Mouse (Mus musculus) forebrain, embryonic 16.5 days (tissue): ENCODE measurements at regions not wholly inside any gene's neighbourhood (a gene's known extent, or its start where the extent isn't known, plus 50 kb on each side); places are given as distances from the start of the nearest gene placed in this dataset.

Source experiments
- ATAC-seq: fragments of 200-750 bp; cut with Nextera tagmentation; 2 replicates; pipeline ENCODE4 v1.8.0; 2017; ENCODE audit warnings: mild to moderate bottlenecking, moderate library complexity
- H3K27ac ChIP-seq: fragments of 300-500 bp; sonication (generic); 2 replicates; pipeline ENCODE4 v1.5.1; 2014; ENCODE audit warnings: low read length, control low read depth
- H3K27me3 ChIP-seq: fragments of 300-500 bp; sonication (generic); replicated peaks from 2 replicates; pipeline ENCODE4 v1.6.1; 2014; ENCODE audit warnings: low read length; ENCODE audit not compliant: control insufficient read depth, insufficient read depth
- H3K36me3 ChIP-seq: fragments of 300-500 bp; sonication (generic); 2 replicates; pipeline ENCODE4 v1.6.1; 2014; ENCODE audit not compliant: control insufficient read depth, insufficient read depth
- H3K4me1 ChIP-seq: fragments of 300-500 bp; sonication (generic); replicated peaks from 2 replicates; pipeline ENCODE4 v1.6.1; 2014; ENCODE audit warnings: low read length; ENCODE audit not compliant: control insufficient read depth, insufficient read depth
- H3K4me2 ChIP-seq: fragments of 300-500 bp; sonication (generic); 2 replicates; pipeline ENCODE4 v1.6.1; 2014; ENCODE audit warnings: mild to moderate bottlenecking, low read length, control low read depth
- H3K4me3 ChIP-seq: fragments of 300-500 bp; sonication (generic); replicated peaks from 2 replicates; pipeline ENCODE4 v1.5.1; 2014; ENCODE audit warnings: mild to moderate bottlenecking, low read length, control low read depth
- H3K9ac ChIP-seq: fragments of 300-500 bp; sonication (generic); replicated peaks from 2 replicates; pipeline ENCODE4 v1.6.1; 2014; ENCODE audit warnings: low read depth, low read length, control low read depth
- H3K9me3 ChIP-seq: fragments of 300-500 bp; sonication (generic); 2 replicates; pipeline ENCODE4 v1.6.1; 2016; ENCODE audit warnings: low read length; ENCODE audit not compliant: control insufficient read depth
- WGBS: fragments of 180-500 bp; shearing (Covaris S2); extraction: QIAGEN DNeasy Blood & Tissue Kit; methylation state at CpG from one replicate; pipeline ENCODE4 v1.1.7; 2014; 5-methylcytosine and 5-hydroxymethylcytosine counted together

DNA sequence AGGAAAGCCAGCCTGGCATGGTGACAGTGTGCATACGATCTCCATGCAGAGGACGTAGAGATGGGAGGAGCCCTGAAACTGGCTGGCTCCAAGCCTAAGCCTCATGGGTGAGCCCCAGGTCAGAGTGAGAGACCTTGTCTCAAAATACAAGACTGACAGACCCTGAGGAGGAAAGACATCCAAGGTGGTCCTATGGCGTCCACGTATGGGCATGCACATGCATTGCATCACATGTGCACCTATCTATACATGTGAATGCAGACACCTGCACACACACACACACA lies 237.9 kb downstream of the Cxcl12 start:
- ATAC-seq: no peak
- Histone ChIP-seq H3K4me2 (no peak overlapping the region), H3K27me3 (no peaks in the 10 kb centered on the region), H3K36me3 (no peaks in the 10 kb centered on the region), H3K9me3 (no peaks in the 10 kb centered on the region), H3K4me1 (peaks cover 10% of the 10 kb centered on the region), H3K9ac (no peak overlapping the region), H3K27ac (no peak overlapping the region), H3K4me3 (no peak overlapping the region)
- 87% methylated on average over 4 of the region's 4 CpGs for WGBS

DNA sequence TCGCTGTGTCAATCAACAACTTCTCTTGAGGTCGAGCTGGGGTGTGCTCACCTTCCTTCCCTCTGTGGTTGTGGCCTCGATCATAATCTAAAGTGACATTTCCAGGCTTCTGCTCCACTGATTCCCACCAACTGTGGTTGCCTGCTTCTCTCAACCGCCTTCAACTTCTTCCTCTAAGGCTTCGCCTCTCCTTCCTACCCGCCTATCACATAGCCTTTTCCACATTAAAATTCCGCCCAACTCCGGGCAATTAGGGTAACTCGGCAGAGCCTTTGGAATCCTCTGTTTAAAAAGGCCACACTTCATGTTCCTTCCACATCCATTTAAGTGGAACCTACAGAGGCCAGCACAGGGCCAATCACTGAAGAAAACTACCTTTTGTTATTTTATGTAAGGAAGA lies 238.4 kb downstream of the Cxcl12 start:
- WGBS: 48% methylated on average over 9 of the region's 9 CpGs
- H3K36me3 ChIP-seq: no peaks in the 10 kb centered on the region
- H3K27ac ChIP-seq: no peak overlapping the region
- peaks cover 10% of the 10 kb centered on the region for H3K4me1 ChIP-seq
- H3K4me3 ChIP-seq: no peak overlapping the region
- no peak overlapping the region for H3K4me2 ChIP-seq
- H3K9me3 ChIP-seq: no peaks in the 10 kb centered on the region
- ATAC-seq: no peak
- H3K27me3 ChIP-seq: no peaks in the 10 kb centered on the region
- H3K9ac ChIP-seq: no peak overlapping the region

DNA sequence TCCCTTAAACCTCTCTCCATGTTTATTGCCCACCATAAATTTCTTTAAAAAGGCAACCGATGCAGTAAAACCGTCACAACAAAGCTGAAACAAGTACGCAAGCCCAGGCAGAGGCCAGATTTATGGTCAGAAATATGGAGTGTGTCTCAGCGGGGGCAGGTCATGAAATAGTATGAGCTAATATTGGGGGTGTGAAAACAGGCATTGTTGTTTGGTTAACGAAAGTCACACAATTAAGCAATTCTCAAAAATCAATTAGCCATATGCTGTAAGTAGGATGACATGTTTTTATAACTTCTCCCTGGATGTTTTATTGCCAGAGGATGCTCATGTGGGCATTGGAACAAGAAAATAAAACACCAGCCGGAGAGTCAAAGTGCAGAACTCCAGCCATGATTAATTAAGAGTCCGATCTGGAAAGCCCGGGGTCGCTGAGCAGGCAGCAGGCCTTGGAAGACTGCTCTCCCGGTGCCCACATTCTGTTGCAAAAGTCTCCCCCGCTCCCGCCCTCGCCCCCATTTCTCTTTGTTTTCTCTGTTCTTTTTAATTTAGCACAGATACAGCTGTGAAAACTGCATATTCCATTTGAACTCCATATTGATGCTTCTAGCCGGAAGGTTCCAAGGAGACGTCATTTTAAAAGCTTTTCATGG lies 239.0 kb downstream of the Cxcl12 start:
- Histone ChIP-seq H3K4me1 (peaks cover 10% of the 10 kb centered on the region), H3K4me3 (no peak overlapping the region), H3K27me3 (no peaks in the 10 kb centered on the region), H3K36me3 (no peaks in the 10 kb centered on the region), H3K9me3 (no peaks in the 10 kb centered on the region), H3K4me2 (no peak overlapping the region), H3K9ac (no peak overlapping the region), H3K27ac (no peak overlapping the region)
- WGBS: 53% methylated on average over 15 of the region's 15 CpGs
- no peak for ATAC-seq

DNA sequence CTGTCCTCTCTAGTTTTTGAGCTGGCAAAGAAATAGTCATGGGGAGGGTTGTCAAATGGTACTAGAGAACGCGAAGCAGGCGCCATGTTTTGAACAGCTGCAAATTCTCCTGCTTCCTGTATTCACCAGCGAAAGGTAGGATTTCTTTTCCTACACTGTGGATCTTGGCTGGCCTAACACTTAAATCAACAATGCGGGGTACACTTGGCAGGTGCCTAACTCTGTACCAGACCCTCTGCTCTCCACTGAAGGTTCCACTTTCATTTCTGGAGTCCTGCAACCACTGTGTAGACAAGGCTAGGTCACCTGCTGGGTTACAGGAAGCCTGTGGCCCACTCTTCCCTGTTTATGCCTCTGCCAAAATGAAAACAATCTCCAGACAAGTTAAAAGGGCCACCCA lies 239.6 kb downstream of the Cxcl12 start:
- peaks cover 10% of the 10 kb centered on the region for H3K4me1 ChIP-seq
- no peak overlapping the region for H3K9ac ChIP-seq
- no peak for ATAC-seq
- no peaks in the 10 kb centered on the region for H3K36me3 ChIP-seq
- no peak overlapping the region for H3K4me3 ChIP-seq
- H3K27ac ChIP-seq: no peak overlapping the region
- no peaks in the 10 kb centered on the region for H3K27me3 ChIP-seq
- no peaks in the 10 kb centered on the region for H3K9me3 ChIP-seq
- WGBS: 85% methylated on average over 5 of the region's 5 CpGs
- H3K4me2 ChIP-seq: no peak overlapping the region

DNA sequence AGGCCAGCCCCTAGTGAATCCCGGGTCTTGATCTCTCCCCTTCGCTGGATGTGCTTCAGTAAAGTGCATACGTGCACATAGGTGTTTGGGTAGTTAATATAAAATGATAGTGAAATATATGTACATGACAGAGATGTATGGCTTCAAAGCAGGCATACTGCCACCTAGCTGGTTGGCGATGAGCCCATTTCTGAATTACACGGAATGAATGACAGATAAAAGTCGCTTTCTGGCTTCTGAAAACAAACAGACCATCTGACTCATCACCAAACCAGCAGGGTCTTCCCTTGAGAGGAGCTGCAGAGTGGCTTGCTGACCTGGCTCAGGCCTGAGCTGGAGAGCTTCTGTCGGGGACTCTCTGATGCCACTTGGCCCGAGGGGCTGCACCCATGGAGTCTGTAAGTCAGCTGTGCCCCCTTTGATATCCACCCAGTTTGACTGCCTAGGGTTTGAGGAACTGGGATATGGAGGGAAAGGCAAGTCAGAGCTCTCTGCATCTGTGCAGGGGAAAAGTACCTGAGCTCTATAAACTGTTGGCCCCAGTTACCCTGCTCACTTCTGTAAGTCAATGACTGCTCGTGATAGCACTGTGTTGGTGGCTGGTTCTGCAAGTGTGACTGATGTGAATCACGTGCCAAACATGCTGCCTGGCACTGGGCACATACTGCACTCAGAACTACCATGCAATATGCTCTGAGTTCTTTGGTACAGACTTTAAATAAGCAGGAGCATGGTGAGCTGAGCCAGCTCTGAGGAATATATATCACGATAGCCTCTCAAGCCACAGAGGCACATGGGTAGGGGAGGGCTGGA lies 240.8 kb downstream of the Cxcl12 start:
- H3K27ac ChIP-seq: no peak overlapping the region
- H3K36me3 ChIP-seq: no peaks in the 10 kb centered on the region
- no peak overlapping the region for H3K9ac ChIP-seq
- peaks cover 10% of the 10 kb centered on the region for H3K4me1 ChIP-seq
- no peak overlapping the region for H3K4me2 ChIP-seq
- ATAC-seq: peak; percentile 45; the same call in 1 of the 2 replicates
- no peak overlapping the region for H3K4me3 ChIP-seq
- WGBS: 70% methylated on average over 11 of the region's 11 CpGs
- H3K27me3 ChIP-seq: no peaks in the 10 kb centered on the region
- no peaks in the 10 kb centered on the region for H3K9me3 ChIP-seq

DNA sequence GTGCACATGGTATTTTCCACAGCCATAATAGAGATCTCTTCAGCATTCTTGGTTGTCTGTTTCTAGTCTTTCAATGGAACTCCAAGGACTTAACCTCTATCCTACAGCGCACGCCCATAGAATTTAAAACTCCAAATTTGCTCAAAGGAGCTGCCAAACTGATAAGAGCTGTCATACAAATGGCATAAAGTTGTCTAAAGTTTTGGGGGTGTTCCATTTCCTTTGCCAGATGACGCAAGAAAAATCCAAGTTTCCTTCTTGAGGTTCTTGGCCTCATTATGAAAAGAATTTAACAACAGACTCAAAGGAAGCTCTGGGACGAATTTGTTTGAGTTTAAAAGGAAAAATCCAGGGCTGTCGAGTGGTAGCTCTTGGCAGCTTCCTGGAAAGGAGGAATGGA lies 246.6 kb downstream of the Cxcl12 start:
- H3K4me1 ChIP-seq: no peaks in the 10 kb centered on the region
- H3K27ac ChIP-seq: no peak overlapping the region
- no peak for ATAC-seq
- H3K36me3 ChIP-seq: no peaks in the 10 kb centered on the region
- H3K9me3 ChIP-seq: no peaks in the 10 kb centered on the region
- no peak overlapping the region for H3K4me3 ChIP-seq
- H3K9ac ChIP-seq: no peak overlapping the region
- H3K27me3 ChIP-seq: no peaks in the 10 kb centered on the region
- 69% methylated on average over 5 of the region's 5 CpGs for WGBS
- no peak overlapping the region for H3K4me2 ChIP-seq

DNA sequence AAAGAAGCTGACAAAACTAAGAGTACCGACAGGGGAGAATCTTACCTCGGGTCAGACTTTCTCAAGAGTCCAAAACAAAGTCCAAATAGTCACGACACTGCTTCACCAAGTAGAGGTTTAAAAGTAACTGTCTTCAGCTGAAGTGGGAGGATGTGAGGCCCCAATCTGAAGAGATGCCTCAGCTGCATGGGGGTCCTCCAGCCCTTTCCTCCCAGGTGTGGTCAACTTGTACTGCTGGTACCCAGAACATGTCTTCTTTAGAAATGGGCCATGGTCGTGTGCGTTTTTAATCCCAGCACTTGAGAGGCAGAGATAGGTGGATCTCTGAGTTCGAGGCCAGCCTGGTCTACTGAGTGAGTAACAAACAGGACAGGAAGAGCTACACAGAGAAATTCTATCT lies 247.6 kb downstream of the Cxcl12 start:
- Histone ChIP-seq H3K36me3 (no peaks in the 10 kb centered on the region), H3K4me2 (no peak overlapping the region), H3K4me3 (no peak overlapping the region), H3K9ac (no peak overlapping the region), H3K27me3 (no peaks in the 10 kb centered on the region), H3K27ac (no peak overlapping the region), H3K9me3 (no peaks in the 10 kb centered on the region), H3K4me1 (no peaks in the 10 kb centered on the region)
- 81% methylated on average over 6 of the region's 6 CpGs for WGBS
- ATAC-seq: no peak

DNA sequence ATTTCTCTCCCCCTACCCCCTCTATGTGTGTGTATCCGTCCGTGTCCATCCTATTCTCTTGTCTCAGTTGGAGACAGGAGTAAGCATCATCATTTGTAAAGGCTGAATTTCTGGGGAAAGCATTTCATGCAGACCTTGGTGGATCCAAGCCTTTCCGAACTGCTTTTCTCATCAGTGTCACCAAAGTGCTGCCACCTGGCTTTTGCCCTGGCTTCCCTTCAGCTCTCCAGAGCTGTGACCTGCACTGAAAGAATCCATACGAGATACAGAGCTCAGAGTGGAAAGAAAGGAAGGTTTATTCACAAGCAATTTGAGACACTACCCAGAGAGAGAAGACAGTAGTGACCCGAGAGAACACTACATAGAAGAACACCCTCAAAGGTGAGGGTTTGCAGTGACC lies 248.1 kb downstream of the Cxcl12 start:
- H3K4me2 ChIP-seq: no peak overlapping the region
- no peak overlapping the region for H3K9ac ChIP-seq
- no peak overlapping the region for H3K4me3 ChIP-seq
- ATAC-seq: no peak
- no peaks in the 10 kb centered on the region for H3K27me3 ChIP-seq
- H3K4me1 ChIP-seq: no peaks in the 10 kb centered on the region
- no peak overlapping the region for H3K27ac ChIP-seq
- no peaks in the 10 kb centered on the region for H3K9me3 ChIP-seq
- H3K36me3 ChIP-seq: no peaks in the 10 kb centered on the region
- 62% methylated on average over 5 of the region's 5 CpGs for WGBS

DNA sequence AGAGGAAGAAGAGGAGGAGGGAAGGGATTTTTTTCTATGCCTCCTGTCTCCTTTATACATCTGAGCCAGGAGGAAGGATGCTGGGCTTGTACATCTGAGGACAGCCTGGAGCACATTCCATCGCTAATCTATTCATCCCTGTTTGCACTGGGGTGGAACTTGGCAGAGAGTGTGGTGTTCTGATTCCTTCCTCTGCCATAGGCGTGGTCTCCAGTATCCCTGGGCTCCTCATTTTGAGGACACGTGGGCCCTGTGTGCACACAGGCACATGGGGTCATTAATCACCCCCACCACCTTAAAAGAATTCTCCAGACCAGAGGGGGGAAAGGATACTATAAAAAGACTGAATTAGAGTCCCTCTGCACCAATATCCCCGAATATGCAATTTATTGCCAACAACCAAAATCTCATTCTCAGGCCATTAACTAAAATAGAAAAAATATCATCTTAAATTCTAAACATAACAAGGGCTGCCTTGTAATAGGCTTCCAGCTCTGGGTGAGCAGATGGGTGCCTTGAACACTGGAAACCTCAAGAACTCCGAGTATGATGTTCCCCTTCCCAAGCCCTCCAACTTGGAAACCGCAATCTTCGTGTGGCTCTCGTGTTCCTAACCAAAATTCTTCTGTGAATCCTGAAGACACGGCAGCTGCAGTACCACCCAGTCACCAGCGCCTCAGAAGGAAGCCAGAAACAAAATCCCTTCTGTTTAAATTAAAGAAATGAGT lies 254.7 kb downstream of the Cxcl12 start:
- H3K9me3 ChIP-seq: no peaks in the 10 kb centered on the region
- no peaks in the 10 kb centered on the region for H3K36me3 ChIP-seq
- H3K4me1 ChIP-seq: no peaks in the 10 kb centered on the region; the same call in 1 of the 2 replicates
- H3K4me3 ChIP-seq: no peak overlapping the region
- H3K9ac ChIP-seq: no peak overlapping the region
- no peaks in the 10 kb centered on the region for H3K27me3 ChIP-seq
- H3K4me2 ChIP-seq: no peak overlapping the region
- WGBS: 79% methylated on average over 10 of the region's 10 CpGs
- no peak overlapping the region for H3K27ac ChIP-seq
- ATAC-seq: no peak
